Mouse (Mus musculus) ovary, postnatal 36 days (tissue): ENCODE measurements at regions not wholly inside any gene's neighbourhood (a gene's known extent, or its start where the extent isn't known, plus 50 kb on each side); places are given as distances from the start of the nearest gene placed in this dataset.
"Not testable (repeated sequence)": the region's sequence is repeated elsewhere in the genome, so short reads cannot be mapped to it uniquely, and the experiment has no call there.

ENCODE experiments used
- DNase-seq: peaks from one replicate; pipeline ENCODE4 v3.0.0; 2022; ENCODE audit warnings: low spot score, mixed read lengths

GRCm38 (mm10) chr5:42884251-42884650 lies 348.7 kb upstream of the Cpeb2 start:
- DNase-seq = no peak

GRCm38 (mm10) chr5:42891890-42892289 lies 341.1 kb upstream of the Cpeb2 start:
- DNase-seq = no peak

DNA sequence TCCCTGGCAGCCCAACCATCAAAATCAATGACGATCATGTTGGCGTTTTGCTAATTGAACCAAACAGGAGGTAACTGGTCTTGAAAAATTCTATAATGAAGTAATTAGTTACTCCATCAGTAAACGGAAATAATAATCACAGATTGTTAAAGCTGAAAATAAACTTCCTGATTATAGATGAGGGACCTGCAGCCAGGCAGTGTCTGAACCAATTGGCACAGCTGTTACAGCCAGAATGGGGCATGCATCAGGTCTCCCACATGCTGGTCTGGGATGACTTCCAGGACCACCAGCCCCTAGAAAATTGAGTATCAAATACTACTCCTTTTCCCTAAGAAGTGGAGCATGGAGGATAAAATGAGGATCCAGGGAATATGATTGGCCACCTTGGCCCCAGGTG lies 326.8 kb upstream of the Cpeb2 start:
- no peak for DNase-seq

GRCm38 (mm10) chr5:42919328-42919727 lies 313.6 kb upstream of the Cpeb2 start:
- peak; percentile 27 for DNase-seq

GRCm38 (mm10) chr5:42932106-42932505 lies 300.9 kb upstream of the Cpeb2 start:
- no peak for DNase-seq

DNA sequence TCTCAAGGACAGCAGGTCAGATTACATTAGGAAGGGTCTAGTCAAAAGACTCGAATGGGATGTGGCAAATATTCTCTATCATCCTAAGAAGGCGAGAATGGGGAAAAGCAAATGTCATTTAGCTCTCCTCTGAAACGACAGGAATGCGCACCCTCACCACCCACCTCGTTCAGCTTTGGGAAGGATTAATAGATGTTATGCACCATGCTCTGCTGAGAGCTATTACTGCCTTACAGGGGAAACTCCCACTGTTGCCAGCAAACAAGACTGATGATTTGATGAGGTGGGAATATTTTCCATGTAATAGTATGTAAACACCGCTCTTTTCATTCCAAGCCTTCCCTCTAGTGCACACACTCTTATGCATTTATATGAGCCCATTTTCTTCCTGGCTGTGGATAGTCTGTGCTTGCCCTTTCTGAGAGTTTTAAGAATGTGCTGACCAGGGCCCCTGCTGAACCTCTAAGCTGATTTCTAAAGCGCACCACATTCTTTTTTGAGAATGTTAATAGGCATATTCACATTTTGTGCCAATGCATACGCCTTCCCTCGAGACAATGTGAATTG lies 273.6 kb upstream of the Cpeb2 start:
- no peak for DNase-seq

- not testable (repeated sequence) for DNase-seq
Measured at GRCm38 (mm10) chr5:42966952-42967351, 266.0 kb upstream of the Cpeb2 start.

DNA sequence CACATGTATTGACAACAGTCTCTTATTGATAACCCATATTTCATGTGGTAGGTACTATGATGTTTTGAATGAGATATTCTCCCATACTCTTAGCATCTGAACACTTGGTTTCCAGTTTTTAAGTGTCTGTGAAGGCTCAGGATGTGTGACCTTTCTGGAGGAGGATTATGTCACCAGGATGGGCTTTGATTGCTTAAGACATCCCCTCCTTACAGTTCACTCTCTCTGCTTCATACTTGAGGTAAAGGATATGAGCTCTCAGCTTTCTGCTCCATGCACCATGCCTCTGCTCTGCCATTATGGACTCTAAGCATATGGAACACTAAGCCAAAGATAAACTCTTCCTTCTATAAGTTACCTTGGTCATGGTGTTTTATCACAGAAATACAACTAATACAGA lies 263.8 kb upstream of the Cpeb2 start:
- no peak for DNase-seq

DNA sequence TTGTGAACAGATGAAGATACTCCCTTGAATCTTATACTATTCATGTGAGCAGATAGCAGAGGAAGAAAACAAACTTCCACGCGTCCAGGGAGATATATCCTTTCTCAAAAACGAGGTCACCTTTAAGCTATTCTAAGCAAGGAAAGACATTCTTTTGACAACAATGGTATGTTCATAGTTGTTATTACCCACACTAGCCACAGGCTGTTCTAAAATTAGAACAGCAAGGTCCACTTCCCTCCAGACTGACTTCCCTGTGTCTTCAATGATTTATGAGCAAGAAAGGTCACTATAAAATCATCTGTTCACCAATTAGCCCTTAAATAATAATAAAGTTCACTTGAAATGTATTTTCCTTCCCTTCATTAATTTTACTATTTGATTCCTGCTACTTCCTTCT lies 263.3 kb upstream of the Cpeb2 start:
- DNase-seq = no peak

GRCm38 (mm10) chr5:42977108-42977507 lies 255.9 kb upstream of the Cpeb2 start:
- no peak for DNase-seq

GRCm38 (mm10) chr5:42980946-42981650 lies 251.9 kb upstream of the Cpeb2 start:
- DNase-seq = no peak

- DNase-seq = no peak
Measured at GRCm38 (mm10) chr5:42986203-42986602, 246.8 kb upstream of the Cpeb2 start.

DNA sequence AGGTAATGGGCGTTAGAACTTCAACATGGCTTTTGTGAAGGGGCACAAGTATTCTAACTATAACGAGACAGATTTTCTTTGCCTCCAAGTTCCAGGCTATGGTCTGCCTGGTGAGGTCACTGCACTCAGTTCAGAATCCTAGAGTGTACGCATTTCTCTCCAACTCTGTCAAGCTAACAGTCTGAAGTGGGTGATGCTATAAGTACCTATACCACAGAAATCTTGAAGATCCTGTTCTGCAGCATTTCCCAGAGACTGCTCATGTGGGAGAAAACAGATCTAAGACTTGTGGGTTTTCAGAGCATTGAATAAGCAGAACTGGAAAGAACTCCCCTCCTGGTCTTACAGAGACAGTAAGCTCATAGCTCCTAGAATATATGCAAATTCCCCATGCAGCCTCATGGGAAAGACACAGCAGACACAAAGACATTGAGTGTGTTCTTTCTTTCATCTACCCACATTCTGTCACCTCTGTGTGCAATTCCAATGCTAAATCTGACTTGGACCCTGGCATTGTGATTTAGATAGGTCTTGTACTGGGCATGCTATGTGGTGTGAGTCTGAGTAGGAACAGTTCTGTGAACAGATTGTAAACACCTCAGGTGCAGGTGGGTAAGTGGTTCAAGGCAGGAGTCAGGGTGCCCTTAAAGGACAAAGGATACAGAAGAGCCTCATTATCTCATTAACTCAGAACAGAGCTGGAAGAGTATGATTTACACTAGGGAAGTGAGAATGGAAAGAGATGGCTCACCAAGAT lies 245.1 kb upstream of the Cpeb2 start:
- DNase-seq = no peak

GRCm38 (mm10) chr5:42989287-42989686 lies 243.7 kb upstream of the Cpeb2 start:
- DNase-seq = no peak

DNA sequence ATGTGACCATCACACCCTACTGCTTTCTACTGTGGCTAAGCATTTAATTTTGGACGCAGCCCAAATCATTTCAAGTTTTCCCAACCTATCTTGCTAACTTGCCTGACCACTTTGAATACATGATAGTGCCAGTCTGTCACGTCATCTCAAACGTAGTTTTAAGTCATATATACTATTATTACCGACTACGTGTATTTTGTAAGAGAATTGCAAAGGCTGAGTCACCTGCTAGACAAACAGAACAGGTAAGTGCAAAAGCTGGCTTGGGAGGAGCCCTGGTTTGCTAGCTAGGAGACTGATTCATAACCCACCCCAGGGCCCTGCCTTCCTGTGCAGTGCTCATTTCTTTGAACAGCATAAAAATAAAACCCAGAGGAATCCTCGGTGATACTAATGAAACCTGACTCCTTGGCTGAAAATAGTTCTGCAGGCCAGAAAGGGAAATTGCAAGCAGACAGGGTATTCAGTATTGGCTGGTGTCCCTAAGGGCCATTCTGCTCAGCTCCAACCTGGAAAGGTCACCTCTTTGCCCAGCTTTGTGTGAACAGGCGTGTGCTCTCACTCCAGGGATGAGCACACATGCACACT lies 208.9 kb upstream of the Cpeb2 start:
- DNase-seq = no peak

- DNase-seq = no peak
Measured at GRCm38 (mm10) chr5:43031285-43031684, 201.7 kb upstream of the Cpeb2 start.

GRCm38 (mm10) chr5:43031916-43032315 lies 201.1 kb upstream of the Cpeb2 start:
- DNase-seq = no peak

GRCm38 (mm10) chr5:43034421-43034820 lies 198.5 kb upstream of the Cpeb2 start:
- no peak for DNase-seq

GRCm38 (mm10) chr5:43037592-43037991 lies 195.4 kb upstream of the Cpeb2 start:
- no peak for DNase-seq

DNA sequence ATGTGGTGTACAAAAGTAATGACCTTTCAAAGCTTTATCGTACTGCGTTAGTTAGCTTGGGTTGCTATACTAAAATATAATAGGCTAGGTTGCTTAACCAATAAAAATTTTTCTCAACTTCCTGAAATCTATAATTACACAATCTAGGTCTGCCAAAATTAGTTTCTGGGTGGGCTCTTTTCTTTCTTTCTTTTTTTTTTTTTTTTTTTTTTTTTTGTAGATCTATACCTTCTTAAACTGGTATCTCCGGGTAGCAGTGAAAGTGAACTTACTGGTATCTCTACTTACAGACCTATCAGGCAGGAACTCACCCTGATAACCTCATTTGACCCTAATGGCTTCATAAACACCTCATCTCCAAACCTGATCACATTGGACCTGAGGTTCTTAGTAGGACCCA lies 193.4 kb upstream of the Cpeb2 start:
- no peak for DNase-seq

DNA sequence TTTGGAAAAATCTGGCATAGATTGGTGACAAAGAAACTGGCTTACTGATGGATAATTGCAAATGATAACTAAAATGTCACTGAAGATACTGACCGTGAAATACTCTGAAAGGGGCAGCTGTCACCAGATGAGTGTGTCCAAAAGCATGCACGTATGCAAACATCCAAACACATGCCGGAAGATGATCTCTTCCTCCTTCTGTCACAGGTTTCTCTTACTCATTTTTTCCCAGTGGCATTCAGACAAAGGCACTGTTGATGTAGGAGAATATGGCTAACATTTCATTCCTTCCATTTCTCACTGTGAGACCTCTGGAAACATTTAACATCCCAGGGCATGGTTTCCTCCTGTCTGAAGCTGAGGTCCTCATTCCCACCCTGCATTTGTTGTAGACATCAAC lies 190.4 kb upstream of the Cpeb2 start:
- no peak for DNase-seq

DNA sequence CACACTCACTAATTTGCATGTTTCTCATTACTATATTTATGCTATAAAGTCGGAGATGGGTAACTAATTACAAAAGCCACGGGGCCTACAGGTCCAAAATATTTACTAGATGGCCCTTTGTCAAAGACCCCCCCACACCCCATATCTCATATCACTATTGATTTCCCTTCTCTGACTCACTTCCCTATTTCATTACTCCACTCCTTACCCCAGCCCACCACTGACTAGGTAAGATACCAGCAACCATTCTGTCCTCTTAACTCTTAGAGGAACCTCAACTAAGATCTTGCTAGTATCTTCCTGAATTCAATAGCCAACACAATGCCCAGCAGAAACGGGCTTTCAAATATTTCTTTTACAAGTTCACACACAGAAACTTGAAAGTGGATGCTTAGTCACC lies 187.1 kb upstream of the Cpeb2 start:
- DNase-seq = no peak

DNA sequence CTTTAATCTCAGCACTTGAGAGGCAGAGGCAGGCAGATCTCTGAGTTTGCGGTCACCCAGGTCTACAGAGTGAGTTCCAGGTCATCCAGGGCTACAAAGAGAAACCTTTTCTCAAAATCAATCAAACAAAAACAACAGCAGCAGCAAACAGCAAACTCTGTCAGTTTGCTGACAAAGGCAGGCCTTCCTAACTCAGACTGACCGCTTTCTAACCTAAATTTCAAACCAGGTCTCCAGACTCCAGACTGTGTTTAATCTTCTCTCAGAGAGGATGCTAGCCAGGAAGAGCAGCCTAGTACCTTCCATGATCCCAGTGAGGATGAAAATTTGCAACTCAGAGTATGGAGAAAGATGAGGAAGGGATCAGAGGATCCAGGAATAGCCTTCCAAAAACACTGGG lies 185.7 kb upstream of the Cpeb2 start:
- DNase-seq = no peak
